Mouse (Mus musculus) CD4-positive, CD25-positive, alpha-beta regulatory T cell, adult 2 months (primary cell): ENCODE measurements around the gene Prorsd1.

Experiments used
- DNase-seq: peaks from one replicate; pipeline ENCODE4 v3.0.0-alpha.2; 2012; ENCODE audit warnings: low read depth, low spot score

The Prorsd1 gene

DNA sequence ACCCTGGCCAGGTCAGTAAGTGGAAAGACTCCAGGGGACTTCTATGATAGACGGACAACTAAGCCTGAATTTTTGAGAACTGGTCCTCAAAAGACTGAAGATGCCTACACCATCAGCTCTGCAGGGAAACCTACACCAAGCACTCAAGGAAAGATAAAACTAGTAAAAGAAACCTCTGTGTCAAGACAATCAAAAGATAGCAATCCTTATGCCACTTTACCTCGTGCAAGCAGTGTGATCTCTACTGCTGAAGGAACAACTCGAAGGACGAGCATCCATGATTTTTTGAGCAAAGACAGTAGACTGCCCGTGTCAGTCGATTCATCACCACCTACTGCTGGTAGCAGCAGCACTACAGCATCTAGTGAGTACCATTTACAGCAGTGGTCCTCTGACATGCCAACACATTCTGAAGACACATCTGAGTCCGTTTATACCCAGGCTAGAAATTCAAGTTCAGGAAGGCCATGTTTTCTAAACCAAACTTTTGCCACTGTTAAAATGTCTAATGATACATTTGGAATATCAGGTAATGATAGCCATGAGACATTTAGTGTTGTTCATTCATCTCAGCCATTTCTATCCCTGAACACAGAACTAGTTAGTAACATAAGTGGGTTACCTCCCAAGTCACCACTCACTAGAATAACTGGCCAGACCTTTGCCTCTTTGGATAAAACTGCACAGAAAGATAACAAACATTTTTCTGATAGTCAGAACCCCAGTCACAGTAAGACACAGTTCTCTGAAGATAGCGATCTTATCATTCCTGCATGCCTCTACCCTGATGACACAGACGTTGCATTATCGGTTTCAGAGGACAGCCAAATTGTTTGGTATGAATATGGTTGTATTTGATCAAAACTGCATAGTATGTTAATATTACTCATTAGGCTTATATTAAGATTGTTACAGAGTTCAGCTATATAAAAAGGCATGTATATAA, 10.6 kb downstream of the Prorsd1 start:
- DNase-seq = no peak

DNA sequence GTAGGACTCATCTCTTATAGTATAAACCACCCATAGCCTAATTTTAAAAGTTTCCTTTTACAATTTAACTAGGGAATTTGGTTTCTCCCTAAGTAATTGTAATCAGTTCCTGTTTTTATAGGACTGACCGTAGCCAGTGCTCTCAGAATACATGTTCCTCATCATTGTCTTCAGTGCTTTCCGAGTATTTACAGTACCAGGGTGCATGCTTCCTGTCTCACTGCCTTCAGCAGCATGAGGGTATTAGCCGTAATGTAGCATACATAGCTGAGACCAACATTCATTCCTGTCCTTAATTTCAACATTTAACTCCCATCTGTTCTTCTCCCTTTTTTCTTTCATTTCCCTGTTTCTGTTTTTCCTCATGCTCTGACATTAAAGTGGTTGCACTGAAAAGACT, 17.9 kb downstream of the Prorsd1 start:
- DNase-seq = no peak

DNA sequence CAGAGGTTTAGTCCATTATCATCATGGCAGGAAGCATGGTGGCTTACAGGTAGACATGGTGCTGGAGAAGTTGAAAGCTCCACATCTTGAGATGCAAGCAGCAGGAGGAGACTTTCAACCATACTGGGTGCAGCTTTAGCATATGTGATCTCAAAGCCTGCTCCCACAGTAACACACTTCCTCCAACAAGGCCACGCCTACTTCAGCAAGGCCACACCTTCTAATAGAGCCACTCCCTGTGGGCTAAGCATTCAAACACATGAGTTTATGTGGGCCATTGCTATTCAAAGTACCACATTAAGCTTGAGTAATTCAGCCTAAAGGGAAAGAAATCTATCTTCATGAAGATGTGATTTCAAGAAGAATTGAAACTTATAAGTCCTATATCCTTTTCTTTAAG, 21.7 kb downstream of the Prorsd1 start:
- DNase-seq = no peak

DNA sequence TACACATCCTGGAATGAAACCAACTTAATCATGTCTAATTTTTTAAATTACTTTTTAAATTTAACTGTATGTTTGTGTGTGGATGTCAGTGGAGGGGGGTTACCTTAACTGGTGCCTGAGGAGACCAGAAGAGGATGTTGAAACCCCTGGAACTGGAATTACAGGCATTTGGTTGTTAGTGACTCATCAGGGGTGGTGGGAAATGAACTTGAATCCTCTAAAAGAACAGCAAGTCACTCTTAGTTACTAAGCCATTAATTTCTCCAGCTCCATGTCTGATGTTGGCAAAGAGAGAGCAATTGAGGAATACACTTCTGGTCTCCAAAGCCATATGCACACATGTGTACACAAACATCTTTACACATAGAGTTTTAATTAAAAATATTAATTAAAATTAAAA, 40.2 kb downstream of the Prorsd1 start:
- no peak for DNase-seq
